Mouse (Mus musculus) cerebellum, postnatal 36 days (tissue): ENCODE measurements around the gene 2210016L21Rik.
A peak's percentile ranks its signal among the peaks of the same experiment; 100 is the strongest.
"Not testable (repeated sequence)": the region's sequence is repeated elsewhere in the genome, so short reads cannot be mapped to it uniquely, and the experiment has no call there.

Experiments
- DNase-seq, 2 experiments: peaks; one replicate each; pipeline ENCODE4 v3.0.0; 2021 to 2022; ENCODE audit warnings: mixed read lengths in 2 of 2

The 2210016L21Rik gene

GRCm38 (mm10) chr5:114942074-114942765, at the start of gene 2210016L21Rik:
Gene 2210016L21Rik, plus strand, starts transcription at chr5:114942158.
- DNase-seq, result peak; percentile 81 to 82

GRCm38 (mm10) chr5:114895542-114895941, 46.4 kb upstream of the 2210016L21Rik start:
- no peak for DNase-seq

GRCm38 (mm10) chr5:114896688-114897373, 45.1 kb upstream of the 2210016L21Rik start, which contains the start of gene Oasl2:
Gene Oasl2, plus strand, starts transcription at chr5:114896936.
- DNase-seq, result no peak

- DNase-seq, result no peak
Measured at GRCm38 (mm10) chr5:114897374-114897793, 44.6 kb upstream of the 2210016L21Rik start.

DNA sequence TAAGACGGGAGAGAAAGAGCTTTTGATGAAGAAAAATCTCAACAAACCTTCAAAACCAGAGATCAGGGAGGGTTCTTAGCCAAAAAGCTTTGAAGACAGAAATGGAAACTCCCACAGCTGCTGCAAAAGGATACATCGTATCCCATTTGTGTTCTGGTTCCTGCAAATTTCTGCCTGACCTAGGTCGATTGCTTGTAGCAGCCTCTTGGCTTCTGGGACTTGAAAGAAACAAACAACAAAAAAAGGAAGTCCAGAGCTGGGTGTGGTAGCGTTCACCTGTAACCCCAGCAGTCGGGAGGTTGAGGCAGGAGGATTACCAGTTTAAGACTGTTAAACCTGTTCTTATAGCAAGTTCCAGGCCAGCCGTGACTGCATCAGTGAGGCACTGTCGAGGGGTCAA, 43.1 kb upstream of the 2210016L21Rik start:
- no peak for DNase-seq

- peak in 1 of 2 experiments; percentile 18 for DNase-seq
Measured at GRCm38 (mm10) chr5:114902413-114902812, 39.5 kb upstream of the 2210016L21Rik start.

DNA sequence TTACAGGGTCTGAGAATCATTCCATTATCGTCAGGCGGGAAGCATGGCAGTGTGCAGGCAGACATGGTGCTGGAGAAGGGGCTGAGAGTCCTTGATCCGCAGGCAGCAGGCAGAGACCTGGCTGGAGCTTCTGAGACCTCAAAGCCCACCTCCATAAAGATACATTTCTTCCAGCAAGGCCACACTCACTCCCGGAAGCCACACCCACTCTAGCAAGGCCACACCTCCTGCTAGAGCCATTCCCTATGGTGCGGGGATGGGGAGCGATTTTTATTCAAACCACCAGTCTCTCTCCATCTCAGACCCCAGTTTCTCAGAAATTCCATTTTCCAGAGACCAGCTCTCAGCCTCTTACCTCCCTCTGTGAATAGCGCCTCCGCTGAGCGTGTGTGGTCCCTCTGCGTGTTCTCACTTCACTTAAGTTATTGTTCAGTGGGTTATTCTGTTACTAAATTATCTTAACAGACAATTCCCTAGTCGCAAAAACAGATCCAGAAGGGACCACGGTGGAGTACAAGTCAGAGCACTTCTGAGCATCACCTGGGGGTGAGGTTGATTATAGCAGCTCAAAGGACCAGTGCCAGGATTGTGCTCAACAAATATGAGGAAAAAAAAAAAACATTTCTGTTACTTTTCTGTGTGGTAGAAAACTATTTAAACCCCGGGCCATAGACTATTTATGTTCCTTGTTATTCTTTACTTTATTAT, 33.2 kb upstream of the 2210016L21Rik start:
- DNase-seq, result no peak

- DNase-seq, result no peak
Measured at GRCm38 (mm10) chr5:114913686-114914085, 28.3 kb upstream of the 2210016L21Rik start.

- DNase-seq, result no peak
Measured at GRCm38 (mm10) chr5:114914855-114915254, 27.1 kb upstream of the 2210016L21Rik start.

DNA sequence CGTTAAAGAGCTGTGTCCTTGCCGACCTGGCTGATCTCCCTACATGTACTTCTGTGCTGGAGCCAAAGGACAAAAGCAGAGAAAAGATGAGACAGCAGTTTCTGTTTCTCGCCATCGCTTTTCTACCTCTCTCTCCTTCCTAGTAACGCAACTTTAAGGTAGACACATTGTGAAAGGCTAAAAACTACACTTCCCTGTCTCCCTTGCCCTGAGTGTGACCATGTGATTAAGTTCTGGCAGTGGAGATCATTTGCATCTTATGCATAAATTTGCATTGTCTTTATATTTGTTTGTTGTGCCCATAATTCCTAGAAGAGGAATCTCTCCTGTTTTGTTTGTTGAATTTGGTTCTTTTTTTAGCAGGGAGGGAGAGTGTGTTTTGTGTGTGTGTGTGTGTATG, 26.1 kb upstream of the 2210016L21Rik start:
- DNase-seq, result no peak

DNA sequence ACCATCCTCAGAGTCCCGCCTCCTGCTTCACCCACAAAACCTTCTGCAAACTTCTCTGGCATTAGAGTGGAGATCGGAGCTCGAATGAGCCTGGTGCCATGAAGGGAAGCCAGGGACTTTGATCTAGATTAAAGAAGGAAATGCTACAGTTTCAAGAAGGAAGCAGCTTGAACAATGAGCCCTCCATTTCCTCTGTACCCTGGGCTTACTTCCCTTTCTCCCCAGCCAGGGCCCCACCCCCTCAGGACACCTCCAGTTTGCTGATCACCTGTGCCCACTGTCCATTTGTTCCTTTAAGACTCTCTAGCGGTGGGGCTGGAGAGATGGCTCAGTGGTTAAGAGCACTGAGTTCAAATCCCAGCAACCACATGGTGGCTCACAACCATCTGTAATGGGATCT, 25.2 kb upstream of the 2210016L21Rik start:
- no peak for DNase-seq

DNA sequence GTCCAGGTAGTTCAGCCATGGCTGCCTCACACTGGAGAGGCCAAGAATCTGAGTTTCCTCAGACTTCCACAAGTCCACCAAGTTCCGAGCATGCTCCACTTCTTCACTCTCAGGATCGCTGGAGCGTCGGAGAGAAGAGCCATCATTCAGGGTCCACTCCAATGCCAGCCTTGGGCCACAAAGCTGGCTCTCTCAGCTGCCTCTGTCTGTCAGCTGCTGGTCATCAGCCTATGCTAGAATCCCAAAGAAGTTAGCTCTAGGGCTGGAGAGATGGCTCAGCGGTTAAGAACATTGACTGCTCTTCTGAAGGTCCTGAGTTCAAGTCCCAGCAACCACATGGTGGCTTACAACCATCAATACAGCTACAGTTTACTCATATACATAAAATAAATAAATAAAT, 24.6 kb upstream of the 2210016L21Rik start:
- not testable (repeated sequence) for DNase-seq

DNA sequence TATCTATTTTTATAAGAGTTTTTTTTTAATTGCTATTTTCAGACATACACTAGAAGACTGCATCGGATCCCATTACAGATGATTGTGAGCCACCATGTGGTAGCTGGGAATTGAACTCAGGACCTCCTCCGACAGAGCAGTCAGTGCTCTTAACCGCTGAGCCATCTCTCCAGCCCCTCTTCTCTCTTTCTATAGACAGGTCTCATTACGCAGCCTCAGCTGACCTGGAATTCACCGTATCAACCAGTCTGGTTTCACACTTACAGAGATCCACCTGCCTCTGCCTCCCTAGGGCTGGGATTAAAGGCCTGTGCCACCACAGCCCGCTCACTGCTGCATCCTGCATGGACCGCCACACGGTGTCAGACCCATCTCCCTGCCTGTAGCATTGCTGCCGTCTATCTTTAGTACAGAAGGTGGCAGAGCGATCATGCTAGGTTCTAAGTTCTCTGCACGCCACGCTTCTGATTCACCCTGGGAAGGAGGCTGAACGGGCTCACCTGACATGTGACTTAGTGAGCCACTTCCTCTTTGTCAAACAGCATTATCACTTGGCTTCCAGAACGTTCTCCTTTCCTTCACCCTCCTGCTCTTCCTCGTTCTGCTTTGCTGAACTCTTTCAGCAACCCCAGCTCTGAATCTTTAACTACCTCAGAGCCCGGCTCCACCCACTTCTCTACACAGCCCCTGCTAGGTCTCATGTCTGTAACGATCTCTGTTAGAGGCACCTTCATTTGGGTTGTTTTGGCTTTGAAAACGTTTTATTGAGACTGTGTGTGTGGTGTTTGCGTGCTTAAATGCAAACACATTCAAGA, 20.2 kb upstream of the 2210016L21Rik start:
- no peak for DNase-seq

GRCm38 (mm10) chr5:114922366-114922731, 19.6 kb upstream of the 2210016L21Rik start:
- DNase-seq, result no peak

DNA sequence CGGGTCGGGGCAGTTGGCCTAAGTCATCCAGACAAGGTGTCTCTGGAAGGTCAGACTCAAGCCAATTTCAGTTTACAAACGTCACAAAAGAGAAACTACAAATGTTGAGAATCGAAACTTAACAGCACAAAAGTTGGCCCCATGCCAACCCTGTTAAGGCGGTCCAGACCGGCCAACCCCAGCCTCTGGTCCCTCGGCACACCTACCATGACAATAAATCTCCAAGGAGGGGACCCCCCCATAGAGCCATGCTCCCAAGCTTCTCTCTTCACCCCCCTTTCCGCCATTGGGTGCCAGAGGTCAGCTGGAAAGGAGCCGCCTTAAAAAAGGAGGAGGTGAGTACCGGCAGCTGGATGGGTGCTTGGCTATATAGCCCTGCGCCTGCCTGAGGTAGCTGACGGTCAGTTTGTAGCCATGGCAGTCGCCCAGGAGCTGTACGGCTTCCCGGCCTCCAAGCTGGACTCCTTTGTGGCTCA, 18.9 kb upstream of the 2210016L21Rik start, which contains the start of gene Oasl1:
TSS of gene Oasl1 (plus strand) at position 243 of the 476 bp plus-strand sequence.
- peak in 1 of 2 experiments; percentile 16 for DNase-seq

- DNase-seq, result no peak
Measured at GRCm38 (mm10) chr5:114926153-114926684, 15.7 kb upstream of the 2210016L21Rik start.

- no peak for DNase-seq
Measured at GRCm38 (mm10) chr5:114926753-114927152, 15.2 kb upstream of the 2210016L21Rik start.

DNA sequence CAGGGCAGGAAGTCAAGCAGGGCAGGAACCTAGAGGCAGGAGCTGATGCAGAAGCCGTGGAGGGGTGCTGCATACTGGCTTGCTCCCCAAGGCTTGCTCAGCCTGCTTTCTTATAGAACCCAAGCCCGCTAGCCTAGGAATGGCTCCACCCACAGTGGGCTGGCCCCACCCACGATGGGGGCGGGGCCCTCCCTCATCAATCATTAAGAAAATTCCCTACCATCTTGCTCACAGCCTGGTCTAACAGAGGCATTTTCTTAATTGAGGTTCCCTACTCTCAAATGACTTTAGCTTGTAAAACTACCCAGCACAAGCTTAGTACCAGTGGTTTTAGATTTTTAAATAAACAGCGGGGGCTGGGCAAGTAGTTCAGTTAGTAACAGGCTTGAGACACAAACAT, 10.3 kb upstream of the 2210016L21Rik start:
- DNase-seq, result no peak

DNA sequence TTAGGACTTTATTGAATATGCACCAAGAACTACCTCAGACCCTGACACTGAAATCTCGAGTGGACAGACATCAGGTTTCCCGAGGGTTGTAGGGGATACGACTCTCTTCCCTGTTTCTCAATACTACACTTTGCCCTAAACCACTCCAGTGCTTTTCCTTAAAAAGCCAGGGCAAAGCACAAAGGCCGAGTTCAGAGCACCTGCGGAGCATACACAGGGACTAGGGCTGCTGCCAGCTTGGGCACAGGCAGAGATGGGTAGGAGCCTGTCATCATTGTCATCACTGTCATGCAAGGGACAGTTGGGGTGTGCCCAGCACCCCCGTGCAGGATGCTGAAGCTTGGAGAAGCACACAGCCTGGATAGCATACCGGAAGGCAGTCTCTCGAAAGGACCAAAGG, 8.8 kb upstream of the 2210016L21Rik start:
- DNase-seq, result no peak

- DNase-seq, result no peak
Measured at GRCm38 (mm10) chr5:114935838-114936237, 6.1 kb upstream of the 2210016L21Rik start.

DNA sequence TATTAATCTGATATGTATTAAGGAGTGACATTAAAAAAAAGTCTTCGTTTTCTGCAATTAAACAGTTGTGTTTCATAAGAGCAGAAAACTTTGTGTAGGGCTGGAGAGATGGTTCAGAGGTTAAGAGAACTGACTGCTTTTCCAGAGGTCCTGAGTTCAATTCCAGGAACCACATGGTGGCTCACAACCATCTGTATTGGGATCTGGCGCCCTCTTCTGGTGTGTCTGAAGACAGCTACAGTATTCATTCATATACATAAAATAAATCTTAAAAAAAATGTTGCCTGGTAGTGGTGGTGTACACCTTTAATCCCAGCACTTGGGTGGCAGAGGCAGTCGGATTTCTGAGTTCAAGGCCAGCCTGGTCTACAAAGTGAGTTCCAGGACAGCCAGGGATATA, 820 bp upstream of the 2210016L21Rik start:
- DNase-seq, result peak in 1 of 2 experiments; percentile 13

- DNase-seq, result no peak
Measured at GRCm38 (mm10) chr5:114942766-114943130, 790 bp downstream of the 2210016L21Rik start.
